Mouse (Mus musculus) lung, postnatal 0 days (tissue): ENCODE results near the gene Kidins220.

Experiments
- CTCF ChIP-seq: IDR thresholded peaks from 2 replicates; pipeline ENCODE4 v1.5.1; 2016; ENCODE audit warnings: antibody characterized with exemption, mild to moderate bottlenecking
- EP300 ChIP-seq: IDR thresholded peaks from 2 replicates; pipeline ENCODE4 v1.6.1; 2016; ENCODE audit warnings: antibody characterized with exemption, mild to moderate bottlenecking, control low read depth

DNA sequence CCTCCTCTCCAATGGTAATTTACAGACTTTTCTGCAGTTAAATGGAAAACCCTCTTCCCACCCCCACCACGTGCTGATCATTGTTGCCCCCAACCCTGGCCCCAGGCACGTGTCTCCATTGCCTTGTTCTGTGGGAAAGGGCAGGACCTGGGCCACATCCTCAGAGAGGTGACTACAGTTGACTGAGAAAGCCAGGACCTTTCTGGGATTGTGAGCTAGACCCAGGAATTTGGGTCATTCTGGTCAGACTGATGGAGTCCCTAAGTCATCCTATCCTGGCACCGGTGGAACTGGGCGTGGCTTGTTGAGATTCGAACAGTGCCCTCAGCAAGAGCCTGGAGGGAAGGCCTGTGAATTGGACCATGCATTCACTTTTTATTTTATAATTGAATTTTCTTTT, 126.7 kb downstream of the Kidins220 start:
- no peak for TF ChIP-seq EP300
- no peak for TF ChIP-seq CTCF
